Mouse (Mus musculus) CH12.LX (cell line): Measurements from ENCODE around the gene R3hdm2. TPM values are rescaled to one million over a fixed set of nuclear protein-coding genes. Genes with fewer than 3 reads are reported as not detected.

ENCODE experiments used
- DNase-seq: peaks from one replicate; pipeline ENCODE4 v3.0.0-alpha.2; 2013; ENCODE audit errors: extremely low read depth
- H3K27ac ChIP-seq: 2 replicates; pipeline ENCODE4 v1.5.1; 2012; ENCODE audit warnings: low read depth, mild to moderate bottlenecking, control low read depth, moderate library complexity; ENCODE audit not compliant: insufficient read depth
- H3K27me3 ChIP-seq: replicated peaks from 2 replicates; pipeline ENCODE3; 2012; ENCODE audit warnings: inconsistent platforms
- H3K36me3 ChIP-seq, 2 experiments: replicated peaks in 1 of 2; 2 replicates each; pipeline versions ENCODE3 to v1.6.1; 2012; ENCODE audit warnings: inconsistent platforms in 1 of 2, low read length in 1 of 2, mild to moderate bottlenecking in 1 of 2, mixed read lengths in 1 of 2, moderate library complexity in 1 of 2; ENCODE audit not compliant: control insufficient read depth in 1 of 2, insufficient read depth in 1 of 2
- H3K4me1 ChIP-seq, 2 experiments: 2 replicates each; pipeline ENCODE4 v1.6.1; 2012; ENCODE audit warnings: inconsistent platforms in 1 of 2, moderate library complexity in 1 of 2; ENCODE audit not compliant: insufficient read depth in 2 of 2, control insufficient read depth in 1 of 2
- H3K4me2 ChIP-seq: 2 replicates; pipeline ENCODE4 v1.6.1; 2012; ENCODE audit warnings: low read depth, mild to moderate bottlenecking, control low read depth; ENCODE audit not compliant: poor library complexity, insufficient read depth, severe bottlenecking
- H3K4me3 ChIP-seq, 3 experiments: fragments of 150-350 bp in 1 of 3; sonication (generic) in 1 of 3; replicated peaks in 1 of 3; 2 replicates each; pipeline versions ENCODE3 to v1.5.1; 2011 to 2012; ENCODE audit warnings: low read depth in 2 of 3, low read length in 2 of 3, mild to moderate bottlenecking in 2 of 3, moderate library complexity in 2 of 3, control low read depth in 1 of 3, improper control_type of control experiment in 1 of 3, inconsistent platforms in 1 of 3, mixed read lengths in 1 of 3; ENCODE audit not compliant: poor library complexity in 1 of 3
- H3K79me2 ChIP-seq: replicated peaks from 2 replicates; pipeline ENCODE4 v1.6.1; 2012; ENCODE audit warnings: mild to moderate bottlenecking, moderate library complexity; ENCODE audit not compliant: control insufficient read depth, poor library complexity, insufficient read depth, severe bottlenecking; ENCODE audit errors: extremely low read depth
- H3K9ac ChIP-seq: 2 replicates; pipeline ENCODE4 v1.6.1; 2012; ENCODE audit warnings: low read depth, mild to moderate bottlenecking, control low read depth, moderate library complexity; ENCODE audit not compliant: insufficient read depth
- H3K9me3 ChIP-seq: replicated peaks from 2 replicates; pipeline ENCODE3; 2012; ENCODE audit warnings: low read length, inconsistent platforms, mixed read lengths
- CHD1 ChIP-seq: IDR thresholded peaks from 2 replicates; pipeline ENCODE4 v1.6.1; 2012; ENCODE audit warnings: low read depth, low read length, improper control_type of control experiment, inconsistent platforms
- CHD2 ChIP-seq: IDR thresholded peaks from 2 replicates; pipeline ENCODE4 v1.6.1; 2011; ENCODE audit warnings: low read length, improper control_type of control experiment
- E2F4 ChIP-seq: IDR thresholded peaks from 2 replicates; pipeline ENCODE4 v1.6.1; 2011; ENCODE audit warnings: low read depth, low read length, improper control_type of control experiment; ENCODE audit not compliant: insufficient replicate concordance
- ELF1 ChIP-seq: IDR thresholded peaks from 2 replicates; pipeline ENCODE4 v1.6.1; 2014; ENCODE audit warnings: low read depth, mild to moderate bottlenecking, inconsistent platforms, low read length, improper control_type of control experiment
- MAFK ChIP-seq: IDR thresholded peaks from 2 replicates; pipeline ENCODE4 v1.6.1; 2011; ENCODE audit warnings: low read length, improper control_type of control experiment; ENCODE audit not compliant: insufficient replicate concordance
- MEF2A ChIP-seq: IDR thresholded peaks from 2 replicates; pipeline ENCODE4 v1.6.1; 2014; ENCODE audit warnings: low read depth, mild to moderate bottlenecking, inconsistent platforms, low read length, improper control_type of control experiment, borderline replicate concordance
- MXI1 ChIP-seq: IDR thresholded peaks from 2 replicates; pipeline ENCODE4 v1.6.1; 2011; ENCODE audit warnings: mild to moderate bottlenecking, low read depth, low read length, improper control_type of control experiment
- MYC ChIP-seq: IDR thresholded peaks from 2 replicates; pipeline ENCODE4 v1.6.1; 2011; ENCODE audit warnings: low read depth, mild to moderate bottlenecking, improper control_type of control experiment, low read length
- NRF1 ChIP-seq: IDR thresholded peaks from 2 replicates; pipeline ENCODE4 v1.6.1; 2014; ENCODE audit warnings: low read depth, mild to moderate bottlenecking, inconsistent platforms, low read length, improper control_type of control experiment, moderate library complexity
- PAX5 ChIP-seq: IDR thresholded peaks from 2 replicates; pipeline ENCODE4 v1.6.1; 2012; ENCODE audit warnings: low read length, inconsistent platforms, mixed read lengths
- POLR2A ChIP-seq: IDR thresholded peaks from 2 replicates; pipeline ENCODE4 v1.6.1; 2011; ENCODE audit warnings: low read depth, mild to moderate bottlenecking, improper control_type of control experiment, low read length
- POLR2AphosphoS2 ChIP-seq: IDR thresholded peaks from 2 replicates; pipeline ENCODE4 v1.6.1; 2011; ENCODE audit warnings: low read depth, low read length, improper control_type of control experiment
- RAD21 ChIP-seq: IDR thresholded peaks from 2 replicates; pipeline ENCODE4 v1.6.1; 2011; ENCODE audit warnings: low read depth, mild to moderate bottlenecking, low read length, improper control_type of control experiment, moderate library complexity
- SIN3A ChIP-seq: IDR thresholded peaks from 2 replicates; pipeline ENCODE4 v1.6.1; 2012; ENCODE audit warnings: low read length, improper control_type of control experiment, inconsistent platforms
- SMC3 ChIP-seq: IDR thresholded peaks from 2 replicates; pipeline ENCODE4 v1.6.1; 2011; ENCODE audit warnings: low read depth, low read length, improper control_type of control experiment
- USF2 ChIP-seq: conservative IDR thresholded peaks from 2 replicates; pipeline ENCODE4 v1.6.1; 2011; ENCODE audit warnings: low read depth, low read length, improper control_type of control experiment
- ZKSCAN1 ChIP-seq: IDR thresholded peaks from 2 replicates; pipeline ENCODE4 v1.6.1; 2012; ENCODE audit warnings: low read depth, inconsistent platforms, low read length, improper control_type of control experiment, borderline replicate concordance
- dilution Hi-C: fragments of 300-500 bp; cut with MboI; formaldehyde crosslinking; loops from 2 replicates; pipeline ENCODE4 v1.14.3; 2020; ENCODE audit warnings: low sequenced_read_pairs; ENCODE audit not compliant: extremely low pct_unique_long_range_greater_than_20kb, extremely low pct_ligation_motif_present
- in situ Hi-C: fragments of 300-500 bp; cut with MboI; formaldehyde crosslinking; loops from 3 replicates; pipeline ENCODE4 v1.14.3; 2019; ENCODE audit warnings: low sequenced_read_pairs, low pct_ligation_motif_present, low pct_unique_long_range_greater_than_20kb, mixed read lengths
- polyA plus RNA-seq: library from polyadenylated mRNA; unstranded; fragments of >175 nt; gene quantifications from 2 replicates; pipeline ENCODE4 v1.2.1, GENCODE M21; 2012; ENCODE audit warnings: low read depth; ENCODE audit not compliant: insufficient read length
- total RNA-seq, 2 experiments: library from RNA; depleted of rRNA; stranded (reverse); fragments of 300-350 nt in 1 of 2; fragments of >200 nt in 1 of 2; gene quantifications; 2 replicates each; pipeline ENCODE4 v1.2.3; 2012 to 2014

The R3hdm2 gene
- total and polyA plus RNA-seq, 3 experiments, result 7.0 to 23.6 (median 8.7) TPM

DNA sequence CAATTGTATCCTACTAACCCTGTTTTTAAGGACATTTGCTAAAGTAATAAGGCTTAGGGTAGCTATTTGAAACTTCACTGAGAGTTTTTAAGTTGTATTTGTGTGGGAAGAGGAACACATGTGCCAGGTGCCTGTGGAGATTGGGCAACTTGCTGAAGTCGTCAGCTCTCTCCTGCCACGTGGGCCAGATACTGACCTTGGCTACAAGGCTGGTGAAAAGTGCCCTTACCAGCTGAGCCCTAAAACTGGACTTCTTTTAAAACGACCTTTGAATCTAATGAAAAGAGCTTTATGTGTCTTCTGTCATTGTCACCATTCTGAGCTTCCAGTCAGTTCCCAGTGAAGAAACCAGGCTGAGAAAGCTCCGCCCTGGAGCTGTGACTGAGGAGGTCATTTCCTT lies 27.3 kb downstream of the R3hdm2 start:
- Histone ChIP-seq H3K9me3 (no peaks in the 10 kb centered on the region), H3K79me2 (no peaks in the 10 kb centered on the region), H3K27me3 (no peaks in the 10 kb centered on the region), H3K4me1 (peaks cover 0 to 10% of the 10 kb centered on the region in 2 experiments; a peak in 2 of 4 replicates), H3K27ac (no peak overlapping the region), H3K4me2 (no peak overlapping the region), H3K36me3 (peaks cover 3 to 35% of the 10 kb centered on the region in 2 experiments), H3K9ac (no peak overlapping the region), H3K4me3 (no peak overlapping the region)
- in situ Hi-C loops (no loop called here), dilution Hi-C loops (no loop called here)
- TF ChIP-seq PAX5, result no peak
- TF ChIP-seq, all 38 proteins: peak for 0
- no peak for DNase-seq

GRCm38 (mm10) chr10:127412101-127412500 lies 32.0 kb downstream of the R3hdm2 start:
- H3K9me3 ChIP-seq, result no peaks in the 10 kb centered on the region
- no peak overlapping the region for H3K4me2 ChIP-seq
- dilution Hi-C loops, result no loop called here
- H3K36me3 ChIP-seq, result peaks cover 9 to 32% of the 10 kb centered on the region in 2 experiments
- no peak for DNase-seq
- H3K79me2 ChIP-seq, result no peaks in the 10 kb centered on the region
- peaks cover 0 to 10% of the 10 kb centered on the region in 2 experiments; a peak in 2 of 4 replicates for H3K4me1 ChIP-seq
- TF ChIP-seq ZKSCAN1 (no peak), PAX5 (no peak), NRF1 (no peak), USF2 (no peak), POLR2A (no peak), MEF2A (no peak), MXI1 (no peak), POLR2AphosphoS2 (no peak), CHD1 (no peak), RAD21 (no peak), E2F4 (no peak), ELF1 (no peak), CHD2 (no peak), MAFK (no peak), SMC3 (no peak), SIN3A (no peak), MYC (no peak)
- no peak overlapping the region for H3K27ac ChIP-seq
- H3K4me3 ChIP-seq, result no peak overlapping the region
- no peak overlapping the region for H3K9ac ChIP-seq
- no peaks in the 10 kb centered on the region for H3K27me3 ChIP-seq
- in situ Hi-C loops, result no loop called here
